Mouse (Mus musculus) olfactory bulb, adult 2 months (tissue): Measurements from ENCODE around the gene Ip6k1. TPM values are rescaled to one million over a fixed set of nuclear protein-coding genes. Genes with fewer than 3 reads are reported as not detected.

Source experiments
- H3K27ac ChIP-seq: fragments of 200-500 bp; 2 replicates; pipeline ENCODE4 v1.5.1; 2012; ENCODE audit warnings: low read depth, low read length; ENCODE audit not compliant: insufficient read depth
- H3K4me1 ChIP-seq: fragments of 200-500 bp; 2 replicates; pipeline ENCODE4 v1.6.1; 2012; ENCODE audit warnings: low read length; ENCODE audit not compliant: control insufficient read depth, insufficient read depth
- H3K4me3 ChIP-seq: fragments of 200-500 bp; 2 replicates; pipeline ENCODE4 v1.5.1; 2012; ENCODE audit warnings: mild to moderate bottlenecking, low read depth, low read length, moderate library complexity; ENCODE audit not compliant: insufficient read depth
- CTCF ChIP-seq: fragments of 200-500 bp; IDR thresholded peaks from 2 replicates; pipeline ENCODE4 v1.5.1; 2012; ENCODE audit warnings: low read depth, mild to moderate bottlenecking, low read length, moderate library complexity; ENCODE audit not compliant: insufficient read depth
- POLR2A ChIP-seq: fragments of 200-500 bp; IDR thresholded peaks from 2 replicates; pipeline ENCODE4 v1.6.1; 2012; ENCODE audit warnings: mild to moderate bottlenecking, low read depth, low read length, moderate library complexity; ENCODE audit not compliant: insufficient read depth
- WGBS: fragments of 180-500 bp; shearing (Covaris S2); methylation state at CpG from one replicate; pipeline ENCODE4 v1.1.7; 2018; 5-methylcytosine and 5-hydroxymethylcytosine counted together
- polyA plus RNA-seq: library from polyadenylated mRNA; stranded (reverse); fragments of >200 nt; gene quantifications from 2 replicates; pipeline ENCODE4 v1.2.4, GENCODE M21; 2012; ENCODE audit warnings: low replicate concordance; ENCODE audit not compliant: missing spikeins, insufficient read depth, insufficient read length

The Ip6k1 gene
- polyA plus RNA-seq, 1 experiment = 406 TPM

DNA sequence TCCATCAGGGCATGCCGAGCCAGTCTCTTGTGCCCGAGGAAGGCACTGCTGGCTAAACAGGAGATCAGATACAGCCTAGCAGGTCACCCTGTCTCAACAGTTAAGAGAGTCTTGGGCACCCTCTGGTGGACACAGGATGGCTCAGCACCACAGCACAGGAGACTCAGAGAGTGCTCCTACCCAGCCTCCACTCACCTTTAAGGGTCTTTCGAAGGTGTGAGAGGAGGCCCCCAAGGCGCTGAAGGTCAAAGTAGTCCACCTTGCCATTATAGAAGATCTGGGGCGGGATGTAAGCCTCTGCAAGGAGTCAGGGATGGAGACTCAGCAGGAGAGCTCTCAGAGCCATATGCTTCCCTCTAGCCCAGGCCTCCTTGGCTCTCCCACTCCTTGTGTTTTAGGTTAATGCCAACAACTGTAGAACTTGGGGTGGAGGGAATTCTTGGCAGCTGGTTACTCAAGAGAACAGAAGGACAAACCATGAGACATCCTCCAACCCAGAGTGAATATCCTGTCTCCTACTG is 63.2 kb downstream of the Ip6k1 start:
- TF ChIP-seq POLR2A (no peak), CTCF (peak; percentile 60; the same call in 1 of the 2 replicates)
- Histone ChIP-seq H3K4me1 (peaks cover 3% of the 10 kb centered on the region), H3K27ac (no peak overlapping the region), H3K4me3 (no peak overlapping the region)
- 43% methylated on average over 5 of the region's 5 CpGs for WGBS

- WGBS = 86% methylated on average over 7 of the region's 7 CpGs
- Histone ChIP-seq H3K4me3 (no peak overlapping the region), H3K4me1 (peaks cover 3% of the 10 kb centered on the region), H3K27ac (no peak overlapping the region)
- TF ChIP-seq POLR2A = no peak
- no peak for TF ChIP-seq CTCF
Measured at GRCm38 (mm10) chr9:108067199-108067598, 64.9 kb downstream of the Ip6k1 start.

GRCm38 (mm10) chr9:108067900-108068299 is 65.6 kb downstream of the Ip6k1 start:
- 19% methylated on average over 8 of the region's 8 CpGs for WGBS
- H3K4me1 ChIP-seq = peaks cover 7% of the 10 kb centered on the region

GRCm38 (mm10) chr9:108069007-108069406 is 66.7 kb downstream of the Ip6k1 start:
- Histone ChIP-seq H3K4me3 (no peak overlapping the region), H3K4me1 (peaks cover 12% of the 10 kb centered on the region), H3K27ac (no peak overlapping the region)
- no peak for TF ChIP-seq CTCF
- no peak for TF ChIP-seq POLR2A
- 92% methylated on average over 9 of the region's 9 CpGs for WGBS

More at GRCm38 (mm10) chr9:108067900-108068299, 65.6 kb downstream of the Ip6k1 start:
- TF ChIP-seq CTCF = peak; percentile 39; the same call in 1 of the 2 replicates
- TF ChIP-seq POLR2A = no peak
- no peak overlapping the region for H3K4me3 ChIP-seq
- no peak overlapping the region for H3K27ac ChIP-seq

DNA sequence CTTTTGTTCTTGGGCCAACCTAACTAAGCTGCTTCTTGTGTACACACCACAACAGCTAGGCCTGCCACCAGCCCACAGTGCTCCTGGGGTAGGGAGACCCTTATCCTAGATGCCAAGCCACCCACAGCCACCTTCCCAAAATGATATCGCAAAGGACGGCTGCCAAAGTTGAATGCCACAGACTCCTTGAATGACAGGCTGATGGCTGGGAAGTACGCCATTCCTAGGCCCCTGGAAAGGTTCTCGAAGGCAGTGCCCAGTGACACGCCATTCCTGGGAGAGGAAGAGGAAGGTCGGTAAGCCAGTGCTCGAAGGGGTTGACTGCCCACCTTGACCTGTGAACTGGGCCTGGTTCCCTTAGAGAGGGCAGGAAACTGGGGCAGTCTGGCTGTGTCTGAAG is 67.2 kb downstream of the Ip6k1 start:
- no peak overlapping the region for H3K27ac ChIP-seq
- H3K4me1 ChIP-seq = peaks cover 12% of the 10 kb centered on the region
- TF ChIP-seq POLR2A (no peak), CTCF (no peak)
- 82% methylated on average over 7 of the region's 7 CpGs for WGBS
- no peak overlapping the region for H3K4me3 ChIP-seq

DNA sequence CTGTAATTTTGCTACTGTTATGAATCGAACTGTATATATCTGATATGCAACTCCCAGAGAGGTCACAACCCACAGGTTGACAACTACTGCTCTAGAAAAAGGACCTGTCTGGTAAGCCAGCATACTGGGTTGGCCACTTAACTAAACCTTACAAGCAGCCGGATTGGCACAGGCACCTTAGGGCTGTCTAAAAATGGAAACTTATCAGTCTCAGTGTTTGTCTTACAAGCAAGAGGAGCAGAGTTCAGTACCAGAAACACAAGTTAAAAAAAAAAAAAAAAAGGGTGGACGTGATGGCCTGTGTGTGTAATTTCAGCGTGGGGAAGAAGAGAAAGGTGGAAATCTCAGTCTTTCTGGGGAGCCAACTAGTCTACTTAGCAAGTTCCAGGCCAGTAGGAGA is 69.5 kb downstream of the Ip6k1 start:
- Histone ChIP-seq H3K4me1 (peaks cover 12% of the 10 kb centered on the region), H3K4me3 (no peak overlapping the region), H3K27ac (no peak overlapping the region)
- TF ChIP-seq POLR2A (no peak), CTCF (no peak)
- 89% methylated on average over 4 of the region's 4 CpGs for WGBS

DNA sequence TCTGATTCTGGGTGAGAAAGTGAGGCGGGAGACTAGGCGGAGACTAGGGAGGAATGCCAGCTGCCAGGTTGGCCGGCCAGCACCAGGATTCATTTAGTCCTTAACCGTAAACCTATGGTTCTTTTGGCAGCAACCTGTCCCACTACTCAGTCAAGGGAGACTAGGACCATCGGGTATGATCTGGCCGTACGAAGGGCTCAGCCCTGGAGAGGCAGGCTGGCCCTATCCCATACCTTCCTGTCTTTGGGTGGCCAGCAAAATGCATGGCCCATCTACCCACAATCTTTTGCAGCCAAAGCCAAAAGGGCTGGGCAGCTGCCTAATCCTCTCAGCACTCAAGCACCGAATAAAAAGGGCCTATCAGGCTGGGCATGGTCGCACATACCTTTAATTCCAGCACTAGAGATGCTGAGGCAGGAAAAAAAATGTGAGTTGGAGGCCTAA is 70.2 kb downstream of the Ip6k1 start:
- Histone ChIP-seq H3K4me3 (no peak overlapping the region), H3K27ac (no peak overlapping the region), H3K4me1 (peaks cover 12% of the 10 kb centered on the region)
- 67% methylated on average over 9 of the region's 9 CpGs for WGBS
- no peak for TF ChIP-seq CTCF
- TF ChIP-seq POLR2A = no peak

DNA sequence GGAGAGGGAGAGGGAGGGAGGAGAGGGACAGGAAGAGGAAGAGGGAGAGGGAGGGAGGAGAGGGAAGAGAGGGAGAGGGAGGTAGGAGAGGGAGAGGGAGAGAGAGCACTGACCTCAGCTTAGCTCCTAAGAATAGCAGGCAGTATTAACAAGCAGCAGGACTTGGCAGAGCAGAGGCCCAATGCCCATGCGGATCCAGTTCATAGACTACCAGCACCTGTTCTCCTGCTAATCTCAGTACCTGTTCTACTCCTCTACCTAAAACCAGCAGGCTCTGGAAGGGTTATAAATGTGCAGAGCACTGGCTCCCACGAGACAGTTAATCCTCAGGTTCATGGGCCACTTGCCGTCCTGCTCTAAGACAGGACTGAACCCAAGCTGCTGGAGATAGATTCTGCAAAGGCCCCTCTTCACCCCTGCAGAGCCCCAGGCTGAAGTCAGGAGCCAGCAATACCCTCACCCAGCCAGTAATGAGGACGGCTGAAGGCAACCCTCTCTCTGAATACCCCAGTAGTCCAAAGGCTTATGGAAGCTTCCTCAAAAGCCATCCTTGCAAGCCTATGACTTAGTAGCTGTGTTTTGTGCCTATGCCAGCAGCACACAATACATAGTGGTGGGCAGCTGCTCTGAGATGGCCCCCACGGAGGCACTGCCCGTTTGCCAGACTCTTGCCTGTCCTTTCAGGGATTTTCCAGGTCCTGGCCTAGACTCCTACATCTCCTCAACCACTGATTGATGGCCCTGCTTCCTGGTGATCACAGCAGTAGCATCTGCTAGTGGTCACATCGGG is 71.0 kb downstream of the Ip6k1 start:
- WGBS = 59% methylated on average over 7 of the region's 7 CpGs
- Histone ChIP-seq H3K27ac (0 out of 2 replicates have a peak overlapping the region, but pooled peaks have one; percentile 7), H3K4me1 (peaks cover 11% of the 10 kb centered on the region), H3K4me3 (no peak overlapping the region)
- TF ChIP-seq CTCF (no peak), POLR2A (no peak)

DNA sequence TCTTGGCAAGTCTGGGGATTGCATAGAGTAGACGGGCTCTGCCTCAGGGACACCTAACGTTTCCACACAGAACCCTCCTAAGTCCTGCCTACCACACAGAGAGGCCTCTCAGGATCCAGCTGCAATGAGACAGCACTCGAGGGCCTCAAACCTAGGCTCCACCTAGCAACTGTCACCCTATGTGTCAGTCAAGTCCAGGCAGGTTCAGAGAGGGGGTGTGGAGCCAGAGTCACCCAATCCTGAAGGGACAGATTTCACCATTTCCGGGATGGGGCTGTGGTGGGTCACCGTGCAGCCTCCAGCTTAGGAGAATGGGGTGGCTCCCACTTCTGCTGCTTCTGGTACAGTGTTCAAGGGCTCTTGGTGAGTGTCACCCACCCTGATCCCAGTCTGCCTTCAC is 77.9 kb downstream of the Ip6k1 start, which contains the start of gene Mst1:
Mst1 (plus strand) TSS at position 269 of the 400 bp plus-strand sequence.
- Histone ChIP-seq H3K4me3 (peak within 1 kb of the TSS; percentile 68), H3K27ac (no peak within 1 kb of the TSS), H3K4me1 (peaks cover 17% of the 10 kb centered on the region)
- no peak for TF ChIP-seq POLR2A
- no peak for TF ChIP-seq CTCF
- 75% methylated on average over 5 of the region's 5 CpGs for whole genome bisulfite sequencing

DNA sequence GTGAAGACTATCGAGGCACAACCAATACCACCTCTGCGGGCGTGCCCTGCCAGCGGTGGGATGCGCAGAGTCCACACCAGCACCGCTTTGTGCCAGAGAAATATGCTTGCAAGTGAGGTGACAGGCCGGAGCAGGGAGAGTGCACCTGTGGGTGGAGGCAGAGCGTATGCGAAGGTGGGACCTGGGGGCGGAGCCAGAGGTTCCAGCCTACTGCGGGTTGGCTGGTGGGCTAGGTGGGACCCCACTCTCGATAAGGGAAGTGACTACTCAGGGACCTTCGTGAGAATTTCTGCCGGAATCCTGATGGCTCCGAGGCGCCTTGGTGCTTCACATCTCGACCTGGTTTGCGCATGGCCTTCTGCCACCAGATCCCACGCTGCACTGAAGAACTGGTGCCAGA is 80.2 kb downstream of the Ip6k1 start:
- Histone ChIP-seq H3K4me3 (no peak overlapping the region), H3K4me1 (peaks cover 17% of the 10 kb centered on the region)
- 7% methylated on average over 19 of the region's 19 CpGs for WGBS

More for the DNA sequence above, 80.2 kb downstream of the Ip6k1 start:
- no peak overlapping the region for H3K27ac ChIP-seq
- TF ChIP-seq POLR2A (no peak), CTCF (no peak)
